Mouse (Mus musculus) small intestine, adult 2 months (tissue): ENCODE measurements around the gene Angel2. TPM values are rescaled to one million over a fixed set of nuclear protein-coding genes. Genes with fewer than 3 reads are reported as not detected.

Experiments used
- H3K27ac ChIP-seq: fragments of 200-500 bp; 2 replicates; pipeline ENCODE4 v1.5.1; 2012; ENCODE audit warnings: low read depth, low read length, control low read depth, inconsistent platforms; ENCODE audit not compliant: insufficient read depth
- H3K27me3 ChIP-seq: fragments of 200-500 bp; 2 replicates; pipeline ENCODE4 v1.6.1; 2012; ENCODE audit warnings: mild to moderate bottlenecking, moderate library complexity, low read length, inconsistent platforms; ENCODE audit not compliant: control insufficient read depth, insufficient read depth
- H3K36me3 ChIP-seq: fragments of 200-500 bp; 2 replicates; pipeline ENCODE4 v1.6.1; 2012; ENCODE audit warnings: mild to moderate bottlenecking, low read length, control low read depth, inconsistent platforms; ENCODE audit not compliant: control insufficient read depth, insufficient read depth
- H3K4me1 ChIP-seq: fragments of 200-500 bp; 2 replicates; pipeline ENCODE4 v1.6.1; 2012; ENCODE audit warnings: low read length, inconsistent platforms, mixed read lengths; ENCODE audit not compliant: control insufficient read depth, insufficient read depth, insufficient read length
- H3K4me3 ChIP-seq: fragments of 200-500 bp; 2 replicates; pipeline ENCODE4 v1.5.1; 2012; ENCODE audit warnings: low read depth, mild to moderate bottlenecking, control low read depth, inconsistent platforms, low read length, moderate library complexity
- CTCF ChIP-seq: fragments of 200-500 bp; IDR thresholded peaks from 2 replicates; pipeline ENCODE4 v1.5.1; 2012; ENCODE audit warnings: low read depth, mild to moderate bottlenecking, control low read depth, inconsistent platforms, low read length, moderate library complexity, mixed read lengths; ENCODE audit not compliant: insufficient replicate concordance, insufficient read length; ENCODE audit errors: extremely low read depth
- POLR2A ChIP-seq: fragments of 200-500 bp; IDR thresholded peaks from 2 replicates; pipeline ENCODE4 v1.6.1; 2012; ENCODE audit warnings: low read depth, mild to moderate bottlenecking, control low read depth, inconsistent platforms, low read length, moderate library complexity
- WGBS: fragments of 180-500 bp; shearing (Covaris S2); methylation state at CpG from one replicate; pipeline ENCODE4 v1.1.7; 2018; 5-methylcytosine and 5-hydroxymethylcytosine counted together
- polyA plus RNA-seq: library from polyadenylated mRNA; depleted of rRNA; stranded (reverse); fragments of >200 nt; gene quantifications from 2 replicates; pipeline ENCODE4 v1.2.3, GENCODE M21; 2012

Angel2 gene
- polyA plus RNA-seq, 1 experiment = 19.6 TPM

GRCm38 (mm10) chr1:190972612-190973192 is 47.8 kb downstream of the Angel2 start:
- TF ChIP-seq CTCF (no peak), POLR2A (no peak)
- Histone ChIP-seq H3K27ac (no peak overlapping the region), H3K36me3 (no peaks in the 10 kb centered on the region), H3K4me3 (no peak overlapping the region), H3K4me1 (no peaks in the 10 kb centered on the region), H3K27me3 (peaks cover 10% of the 10 kb centered on the region)
- WGBS = 67% methylated on average over 7 of the region's 7 CpGs

DNA sequence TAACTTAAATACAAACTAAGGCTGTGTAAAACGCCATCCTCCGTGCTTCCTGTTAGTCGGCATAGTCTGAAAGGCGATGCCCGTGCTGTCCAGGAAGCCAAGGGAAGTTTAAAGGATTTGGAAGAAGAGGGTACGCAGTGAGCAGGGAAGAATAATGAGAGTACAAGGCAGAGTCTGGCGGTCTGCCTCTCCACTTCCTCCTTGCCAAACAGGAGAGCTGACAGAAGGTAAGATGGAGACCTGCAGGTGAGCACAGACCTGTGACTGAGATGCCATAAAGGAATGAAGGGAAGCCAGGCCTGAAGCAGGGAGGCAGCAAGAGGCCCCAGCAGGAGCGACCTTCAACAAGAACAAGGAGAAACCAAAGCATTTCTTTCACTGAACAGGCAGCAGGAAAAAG is 49.3 kb downstream of the Angel2 start:
- Histone ChIP-seq H3K4me1 (peaks cover 9% of the 10 kb centered on the region), H3K36me3 (no peaks in the 10 kb centered on the region), H3K27ac (no peak overlapping the region), H3K27me3 (peaks cover 25% of the 10 kb centered on the region), H3K4me3 (no peak overlapping the region)
- WGBS = 86% methylated on average over 8 of the region's 8 CpGs
- TF ChIP-seq POLR2A (no peak), CTCF (no peak)

GRCm38 (mm10) chr1:190974833-190975232 is 49.9 kb downstream of the Angel2 start:
- no peak overlapping the region for H3K27ac ChIP-seq
- peaks cover 9% of the 10 kb centered on the region for H3K4me1 ChIP-seq
- no peak for TF ChIP-seq POLR2A
- no peak for TF ChIP-seq CTCF
- peaks cover 30% of the 10 kb centered on the region for H3K27me3 ChIP-seq
- no peaks in the 10 kb centered on the region for H3K36me3 ChIP-seq
- H3K4me3 ChIP-seq = no peak overlapping the region
- 76% methylated on average over 1 of the region's 1 CpGs for WGBS

DNA sequence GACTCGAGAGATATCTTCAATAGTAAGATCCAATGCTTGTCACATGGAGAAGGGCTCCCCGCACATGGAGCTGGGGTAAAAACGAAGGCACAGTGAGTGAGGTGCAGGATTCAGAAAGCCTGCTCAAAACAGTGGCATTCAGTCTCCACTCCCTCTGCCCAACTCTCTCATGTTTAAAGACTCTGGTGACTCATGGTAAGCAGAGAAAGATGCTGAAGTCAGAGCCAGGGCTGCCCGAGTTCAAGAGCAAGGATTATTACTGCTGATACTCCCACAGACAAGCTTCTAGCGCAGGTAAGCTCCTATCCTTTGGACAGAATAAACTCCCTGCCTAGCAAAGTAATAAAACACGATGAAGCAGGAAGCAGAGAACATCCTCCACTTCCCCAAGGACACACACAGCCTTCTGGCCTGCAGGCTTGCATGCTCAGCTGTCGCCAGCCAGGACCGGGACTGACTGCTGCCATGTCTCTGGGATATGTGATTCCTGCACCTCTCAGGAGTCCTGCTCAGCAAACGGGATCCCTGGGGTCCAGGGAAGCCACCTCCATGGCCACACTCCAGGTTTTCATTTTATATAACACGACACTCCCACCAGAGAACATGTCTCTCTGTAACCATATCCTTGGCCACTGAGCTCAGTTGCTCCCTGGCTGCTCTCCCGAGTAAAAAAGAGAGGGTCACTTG is 52.1 kb downstream of the Angel2 start:
- 37% methylated on average over 11 of the region's 11 CpGs for WGBS
- no peak overlapping the region for H3K27ac ChIP-seq
- peaks cover 9% of the 10 kb centered on the region for H3K4me1 ChIP-seq
- H3K36me3 ChIP-seq = no peaks in the 10 kb centered on the region
- H3K27me3 ChIP-seq = peaks cover 35% of the 10 kb centered on the region
- no peak for TF ChIP-seq POLR2A
- TF ChIP-seq CTCF = no peak
- no peak overlapping the region for H3K4me3 ChIP-seq

DNA sequence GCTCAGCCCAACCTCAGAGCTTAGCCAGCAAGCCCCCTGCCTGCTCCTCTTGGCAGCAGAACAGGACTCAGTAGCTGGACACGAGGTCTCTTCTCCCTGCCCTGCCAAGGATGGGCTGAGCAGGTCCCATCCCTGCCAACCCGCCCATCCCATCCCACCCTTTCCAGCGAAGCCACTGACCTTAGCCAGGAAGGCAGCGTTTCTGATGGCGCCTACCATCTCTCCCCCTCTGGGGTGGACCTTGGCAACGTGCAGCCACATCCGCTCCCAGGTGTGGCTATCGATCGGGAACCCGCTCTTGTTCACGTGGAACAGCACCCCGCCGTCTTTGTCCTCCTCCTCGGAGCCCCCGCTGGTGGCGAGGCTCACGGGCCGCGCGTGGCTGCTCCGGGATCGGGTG is 53.1 kb downstream of the Angel2 start:
- H3K27ac ChIP-seq = no peak overlapping the region
- H3K4me3 ChIP-seq = peak overlapping the region; percentile 56
- no peaks in the 10 kb centered on the region for H3K36me3 ChIP-seq
- H3K4me1 ChIP-seq = peaks cover 9% of the 10 kb centered on the region
- WGBS = 5% methylated on average over 22 of the region's 22 CpGs
- TF ChIP-seq CTCF = no peak
- TF ChIP-seq POLR2A = no peak
- H3K27me3 ChIP-seq = peaks cover 35% of the 10 kb centered on the region

DNA sequence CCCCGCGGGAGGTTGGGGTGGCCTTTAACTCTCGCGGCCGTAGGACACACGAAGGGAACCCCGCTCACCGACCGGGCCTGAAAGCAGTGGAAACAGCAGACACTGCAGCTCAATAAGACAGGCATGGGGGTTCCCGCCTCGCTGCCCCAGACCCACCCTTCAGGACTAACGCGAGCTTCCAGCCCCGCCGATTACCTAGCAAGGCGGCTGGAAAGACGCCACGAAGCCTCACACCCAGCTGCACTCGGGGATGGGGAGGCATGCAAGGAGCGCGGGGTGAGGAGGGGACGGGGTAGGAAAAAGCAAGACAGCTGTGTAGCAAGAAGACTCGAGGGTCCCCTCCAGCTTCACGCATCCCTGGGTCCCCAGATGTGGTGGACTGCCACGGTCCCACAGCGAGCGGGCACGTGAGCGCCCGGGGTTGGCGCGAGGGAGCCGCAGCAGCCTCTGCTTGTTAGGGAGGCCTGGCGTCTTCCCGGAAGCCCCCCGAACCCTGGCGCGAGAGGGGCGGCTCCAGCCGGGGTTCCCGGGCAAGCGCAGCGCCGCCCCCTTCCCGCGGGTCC is 53.7 kb downstream of the Angel2 start:
- H3K4me1 ChIP-seq = peaks cover 9% of the 10 kb centered on the region
- TF ChIP-seq POLR2A (no peak), CTCF (no peak)
- H3K27me3 ChIP-seq = peaks cover 35% of the 10 kb centered on the region
- no peaks in the 10 kb centered on the region for H3K36me3 ChIP-seq
- under 1% methylated on average over 46 of the region's 46 CpGs for WGBS
- peak overlapping the region; percentile 56 for H3K4me3 ChIP-seq
- no peak overlapping the region for H3K27ac ChIP-seq

- 1% methylated on average over 38 of the region's 38 CpGs for WGBS
- peak; percentile 32; the same call in 1 of the 2 replicates for TF ChIP-seq POLR2A
- TF ChIP-seq CTCF = no peak
- Histone ChIP-seq H3K27ac (no peak within 1 kb of the TSS), H3K36me3 (no peaks in the 10 kb centered on the region), H3K27me3 (peaks cover 35% of the 10 kb centered on the region), H3K4me3 (peak within 1 kb of the TSS; percentile 56), H3K4me1 (peaks cover 9% of the 10 kb centered on the region)
Measured at GRCm38 (mm10) chr1:190979100-190979563, 54.2 kb downstream of the Angel2 start, which contains the start of gene Vash2. Vash2 (minus strand) TSS chr1:190979296.
